Mouse (Mus musculus): ENCODE measurements at regions not wholly inside any gene's neighbourhood (a gene's known extent, or its start where the extent isn't known, plus 50 kb on each side); places are given as distances from the start of the nearest gene placed in this dataset.

DNA sequence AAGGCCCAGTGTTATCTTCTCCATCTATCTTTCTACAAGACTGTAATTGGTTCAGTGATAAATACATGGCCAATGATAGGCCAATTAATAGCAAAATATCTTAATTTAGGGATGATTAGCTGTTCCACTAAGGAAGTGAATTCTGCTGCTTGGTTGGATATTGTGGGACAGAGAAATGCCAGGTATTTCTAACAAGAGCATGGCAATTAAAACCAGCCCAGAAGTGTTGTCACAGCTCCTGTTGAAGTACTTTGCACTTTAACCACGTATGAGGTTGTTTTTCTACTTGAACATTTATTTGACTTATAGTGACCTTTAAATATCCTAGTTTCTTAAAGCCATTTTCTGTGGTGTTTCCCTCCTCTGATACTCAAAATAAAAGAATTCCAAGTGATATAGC is 65.7 kb upstream of the Acsl4 start:
- no peak for DNase-seq
- intact Hi-C loops (cut with DNase I), result no loop called here

GRCm38 (mm10) chrX:142464174-142464573 is 73.8 kb upstream of the Acsl4 start:
- intact Hi-C loops (cut with DNase I), result no loop called here
- no peak for DNase-seq

GRCm38 (mm10) chrX:142464756-142465155 is 74.4 kb upstream of the Acsl4 start:
- intact Hi-C loops (cut with DNase I), result no loop called here
- DNase-seq, result no peak

- intact Hi-C loops (cut with DNase I), result no loop called here
- no peak for DNase-seq
These were observed 77.5 kb upstream of the Acsl4 start for GRCm38 (mm10) chrX:142467850-142468256.

DNA sequence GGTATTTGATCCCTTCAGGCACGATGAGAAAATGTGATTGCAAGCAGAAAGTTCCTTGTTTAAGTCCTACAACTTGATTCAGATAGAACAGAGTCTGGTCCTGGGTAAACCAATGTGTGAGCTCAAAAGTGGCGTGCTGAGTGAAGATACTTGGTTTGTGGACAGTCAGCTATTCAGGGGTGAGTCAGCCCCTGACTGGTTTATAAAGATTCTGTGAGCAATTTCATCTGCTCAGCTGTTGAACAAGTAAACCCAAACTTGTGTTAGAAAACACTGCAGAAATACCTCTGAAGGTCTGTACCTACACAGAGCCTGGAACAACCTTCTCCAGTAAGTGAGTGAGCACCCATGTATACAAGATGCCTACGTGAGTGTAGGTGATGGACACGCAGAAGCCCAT is 78.1 kb upstream of the Acsl4 start:
- intact Hi-C loops (cut with DNase I), result no loop called here
- DNase-seq, result no peak

DNA sequence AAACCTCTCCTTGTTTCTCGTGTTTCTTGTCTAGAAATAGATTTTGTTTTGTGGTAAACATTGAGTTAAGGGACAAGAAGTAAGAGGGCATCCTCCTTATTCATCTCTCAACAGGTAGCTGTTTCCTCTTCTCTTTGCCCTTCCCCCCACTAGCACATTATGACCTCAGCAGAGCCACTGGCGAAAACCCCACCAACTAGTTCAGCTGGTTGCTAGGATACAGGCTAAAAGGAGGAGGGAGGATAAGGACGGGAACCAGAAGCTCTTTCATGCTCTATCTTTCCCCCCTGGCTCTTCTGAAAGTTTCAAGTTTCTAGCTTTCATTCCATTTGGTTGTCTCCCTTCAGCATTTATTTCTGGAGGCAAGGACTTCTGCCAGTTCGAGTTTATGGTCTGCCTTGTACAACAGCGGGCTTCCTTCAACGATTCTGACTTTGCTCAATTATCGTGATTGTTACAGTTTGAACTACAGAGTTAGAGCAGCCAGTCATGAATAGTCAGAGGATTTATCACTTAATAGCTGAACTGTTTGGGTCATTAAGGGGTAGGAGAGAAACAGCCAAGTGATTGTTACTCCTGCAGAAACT is 78.8 kb upstream of the Acsl4 start:
- no peak for DNase-seq
- intact Hi-C loops (cut with DNase I), result no loop called here

GRCm38 (mm10) chrX:142470083-142470482 is 79.7 kb upstream of the Acsl4 start:
- intact Hi-C loops (cut with DNase I), result no loop called here
- DNase-seq, result no peak

GRCm38 (mm10) chrX:142481203-142481815 is 91.0 kb upstream of the Acsl4 start:
- DNase-seq, result no peak
- intact Hi-C loops (cut with DNase I), result no loop called here

DNA sequence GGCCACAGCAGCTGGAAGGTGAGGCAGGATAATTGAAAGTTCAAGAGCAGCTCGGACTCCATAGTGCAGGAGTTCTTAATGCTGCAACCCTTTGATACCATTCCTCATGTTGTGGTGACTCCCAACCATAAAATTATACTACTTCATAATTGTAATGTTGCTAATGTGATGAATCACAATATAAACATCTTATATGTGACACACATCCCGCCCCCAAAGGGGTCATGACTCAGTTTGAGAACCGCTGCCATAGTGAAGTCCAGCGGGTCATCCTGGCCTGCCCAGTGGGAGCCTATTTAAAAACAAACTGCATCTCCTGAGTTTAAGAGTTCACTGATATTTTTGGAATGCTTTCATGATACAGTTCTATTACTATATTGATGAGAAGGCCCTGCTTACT is 97.7 kb upstream of the Acsl4 start:
- DNase-seq, result no peak
- intact Hi-C loops (cut with DNase I), result no loop called here

- intact Hi-C loops (cut with DNase I), result no loop called here
These were observed 99.9 kb upstream of the Acsl4 start for GRCm38 (mm10) chrX:142490093-142490717.

GRCm38 (mm10) chrX:142501094-142501493 is 110.8 kb upstream of the Acsl4 start:
- no peak for DNase-seq
- intact Hi-C loops (cut with DNase I), result no loop called here

More at GRCm38 (mm10) chrX:142490093-142490717, 99.9 kb upstream of the Acsl4 start:
- no peak for DNase-seq

DNA sequence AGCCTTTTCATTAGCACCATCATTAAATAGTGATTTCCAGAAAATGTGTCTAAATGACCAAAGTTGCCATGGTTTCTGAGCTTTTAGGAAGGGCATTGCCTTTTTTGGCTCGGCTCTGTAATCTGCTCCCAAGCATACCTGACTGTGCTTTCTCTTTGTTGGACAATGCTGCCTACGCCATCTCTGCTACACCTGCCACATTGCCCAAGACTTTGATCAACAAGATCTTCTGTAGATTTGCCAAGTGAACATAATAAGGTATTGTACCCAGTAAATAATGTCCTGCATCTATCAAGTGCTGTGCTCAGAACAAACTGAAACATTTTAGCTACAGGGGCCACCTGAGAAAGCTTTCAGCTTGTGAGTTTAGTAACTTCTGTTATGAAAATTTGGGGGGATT is 114.6 kb upstream of the Acsl4 start:
- intact Hi-C loops (cut with DNase I), result no loop called here
- no peak for DNase-seq

DNA sequence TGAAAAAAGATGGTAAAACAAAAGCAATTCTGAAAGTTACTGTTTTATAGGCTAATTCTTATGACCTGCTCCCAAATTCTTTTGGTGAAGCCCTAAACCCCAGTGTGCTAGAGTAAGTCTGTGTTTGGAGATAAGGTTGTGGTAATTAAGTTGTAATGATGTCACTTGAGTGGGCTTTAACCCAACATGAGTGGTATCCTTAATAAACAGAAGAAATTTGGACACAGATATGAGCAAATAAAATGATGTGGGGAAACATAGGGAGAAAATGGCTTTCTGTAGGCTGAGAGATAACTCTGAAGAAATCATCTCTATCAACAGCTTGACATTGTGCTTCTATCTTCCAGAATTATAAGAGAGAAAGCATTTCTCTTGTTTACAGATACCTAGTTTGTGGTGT is 117.1 kb upstream of the Acsl4 start:
- intact Hi-C loops (cut with DNase I), result no loop called here
- no peak for DNase-seq

- intact Hi-C loops (cut with DNase I), result no loop called here
- DNase-seq, result no peak
These were observed 126.2 kb upstream of the Acsl4 start for GRCm38 (mm10) chrX:142516406-142517131.

GRCm38 (mm10) chrX:142517205-142517604 is 126.9 kb upstream of the Acsl4 start:
- no peak for DNase-seq

GRCm38 (mm10) chrX:142521063-142521462 is 130.7 kb upstream of the Acsl4 start:
- intact Hi-C loops (cut with DNase I), result no loop called here
- DNase-seq, result no peak

More at GRCm38 (mm10) chrX:142517205-142517604, 126.9 kb upstream of the Acsl4 start:
- intact Hi-C loops (cut with DNase I), result no loop called here

GRCm38 (mm10) chrX:142526953-142527352 is 136.6 kb upstream of the Acsl4 start:
- DNase-seq, result peak; percentile 2
- intact Hi-C loops (cut with DNase I), result no loop called here

DNA sequence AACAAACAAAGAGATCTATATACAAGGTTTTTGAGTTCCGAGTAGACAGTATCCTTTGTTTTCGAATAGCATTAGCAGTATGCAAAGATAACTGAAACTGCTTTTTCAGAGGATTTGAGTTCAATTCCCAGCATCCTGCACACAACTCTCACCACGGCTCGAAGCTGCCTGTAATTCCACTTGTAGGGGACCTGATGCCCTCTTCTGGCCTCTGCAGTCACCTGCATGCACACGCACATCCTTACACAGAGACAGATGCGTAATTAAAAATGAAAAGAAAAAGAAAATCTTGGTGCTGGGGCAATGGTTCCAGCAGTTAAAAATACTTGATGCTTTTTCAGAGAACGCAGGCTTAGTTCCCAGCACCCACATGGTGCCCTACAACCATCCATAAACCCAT is 139.6 kb upstream of the Acsl4 start:
- peak; percentile 7 for DNase-seq
- intact Hi-C loops (cut with DNase I), result loop anchor here (5.0 kb wide), 1 partner anchor 143 kb away; no protein-coding TSS in a partner anchor

GRCm38 (mm10) chrX:142534780-142535179 is 144.4 kb upstream of the Acsl4 start:
- peak; percentile 9 for DNase-seq
- intact Hi-C loops (cut with DNase I), result loop anchor here (5.0 kb wide), 2 partner anchors 147 to 162 kb away; no protein-coding TSS in a partner anchor

DNA sequence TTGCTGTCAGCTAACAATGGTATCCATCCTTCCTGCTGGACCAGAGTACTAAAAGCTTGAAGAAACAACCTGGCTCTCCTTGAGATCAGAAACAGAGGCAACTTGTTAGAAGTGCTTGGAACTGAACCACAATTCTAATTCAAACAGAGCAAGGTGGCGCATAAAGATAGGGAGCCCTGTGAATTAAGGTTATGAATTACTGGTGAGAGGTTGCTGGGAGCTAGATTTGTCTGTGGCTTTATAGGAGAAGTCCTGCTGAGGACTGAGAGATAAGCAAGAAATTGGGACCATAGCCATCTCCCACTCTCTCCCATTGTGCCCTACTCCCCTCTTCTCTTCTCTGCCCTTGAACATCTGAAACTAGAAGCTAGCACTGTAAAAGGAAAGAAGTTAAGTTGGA is 145.2 kb upstream of the Acsl4 start:
- intact Hi-C loops (cut with DNase I), result loop anchor here (5.0 kb wide), 1 partner anchor 163 kb away; no protein-coding TSS in a partner anchor

GRCm38 (mm10) chrX:142535954-142536353 is 145.3 kb upstream of the Tmem164 start:
- intact Hi-C loops (cut with DNase I), result loop anchor here (5.0 kb wide), 1 partner anchor 164 kb away; no protein-coding TSS in a partner anchor
- DNase-seq, result no peak

More for the DNA sequence above, 145.2 kb upstream of the Acsl4 start:
- DNase-seq, result no peak

Data from left cerebral cortex, postnatal 4 days (tissue).